Mouse (Mus musculus) ES-CJ7 (cell line): ENCODE measurements around the gene Rev1.

Experiments used
- DNase-seq: peaks from one replicate; pipeline ENCODE4 v3.0.0; 2011; ENCODE audit warnings: low read depth, low spot score

Rev1 gene

DNA sequence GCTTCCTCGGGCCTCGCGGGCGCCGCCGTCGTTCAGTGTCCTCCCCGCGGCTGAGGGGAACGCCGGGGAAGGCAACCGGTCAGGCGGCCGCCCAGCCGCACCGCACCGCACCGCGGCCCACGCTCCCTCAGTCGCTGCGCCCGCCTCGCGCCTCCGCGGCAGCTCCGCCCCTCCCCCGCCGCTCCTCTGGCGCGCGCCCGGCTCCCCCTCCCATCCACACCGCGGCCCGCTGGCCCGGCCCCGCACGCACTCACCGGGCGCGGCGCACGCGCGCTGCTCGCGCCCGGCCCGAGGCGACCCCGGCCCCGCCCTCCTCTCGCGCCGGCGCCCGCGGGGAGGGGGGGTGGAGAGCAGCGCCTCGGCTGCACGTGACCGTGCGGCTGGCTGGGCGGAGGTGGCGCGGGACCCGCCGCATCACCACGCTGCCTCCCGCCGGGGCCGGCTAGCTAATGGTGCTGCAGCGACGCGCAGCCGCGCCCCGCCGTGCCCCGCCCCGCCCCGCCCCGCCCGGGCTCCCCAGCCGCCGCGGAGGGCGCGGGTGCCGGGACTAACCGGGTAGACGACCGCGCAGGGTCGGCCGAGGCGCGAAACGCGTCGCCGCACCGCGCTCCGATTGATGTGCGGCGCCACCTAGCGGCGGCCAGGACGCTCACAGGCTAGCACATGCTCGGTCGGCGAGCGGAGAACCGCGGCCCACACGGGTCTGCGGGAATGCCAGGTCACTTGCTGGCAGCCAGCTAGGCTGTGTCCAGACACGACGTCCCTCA is at the start of gene Rev1:
Rev1 (minus strand) TSS at position 301 of the 767 bp plus-strand sequence.
- DNase-seq: peak; percentile 85

DNA sequence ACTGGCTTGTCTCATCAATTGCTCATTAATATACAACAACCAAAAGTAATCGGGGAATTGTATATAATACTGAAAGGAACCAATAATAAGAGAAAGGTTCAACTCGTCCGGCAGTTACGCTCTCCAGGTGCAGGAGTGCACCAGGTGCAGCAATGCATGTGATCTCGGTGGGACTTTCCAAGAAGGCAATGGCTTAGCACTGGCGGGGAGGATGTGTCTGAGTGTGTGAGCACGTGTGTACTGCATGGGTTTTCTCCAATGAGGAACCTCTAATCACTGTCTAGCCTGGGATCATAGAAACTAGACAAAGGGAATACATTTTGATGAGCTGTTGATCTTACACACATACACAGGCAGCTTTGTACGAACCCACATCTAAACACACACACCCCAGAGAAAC is 49.3 kb upstream of the Rev1 start:
- DNase-seq: no peak

DNA sequence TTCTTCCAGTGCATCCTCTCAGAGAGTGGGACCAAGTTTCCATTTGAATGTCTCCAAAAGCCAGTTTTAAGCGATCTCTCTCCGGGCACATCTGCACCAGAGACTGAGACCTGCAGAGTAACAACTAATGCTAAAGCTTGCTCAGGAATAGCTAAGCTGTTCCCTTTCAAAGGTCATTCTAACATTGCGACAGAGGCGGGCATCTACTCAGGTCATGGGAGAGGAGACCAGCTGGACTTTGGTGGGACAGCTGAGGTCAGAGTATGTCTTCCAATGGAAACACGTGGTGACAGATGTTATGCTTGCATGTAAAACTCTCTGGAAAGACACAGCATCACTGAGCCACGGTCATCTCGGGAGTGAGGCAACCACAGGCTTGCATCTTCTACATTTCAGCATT is 46.5 kb upstream of the Rev1 start:
- DNase-seq: no peak

DNA sequence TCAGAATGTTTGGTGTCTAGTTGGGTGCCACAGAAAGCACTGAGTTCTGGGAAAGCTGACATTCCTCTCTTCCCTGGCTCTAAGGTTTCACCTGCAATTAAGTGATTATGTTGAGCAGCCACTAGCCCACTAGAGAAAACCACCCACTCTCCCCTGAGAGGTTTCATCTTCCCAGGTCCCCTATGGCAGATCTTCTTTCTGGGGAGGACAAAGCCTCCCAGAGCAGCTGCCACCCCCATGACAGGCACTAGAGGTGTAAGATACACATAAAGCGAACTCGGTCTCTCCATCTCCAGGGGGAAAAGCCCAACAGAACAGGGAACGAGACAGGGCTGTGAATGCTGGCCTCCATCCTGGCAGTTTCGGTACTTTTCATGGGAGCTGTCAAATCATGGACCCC is 42.3 kb upstream of the Rev1 start:
- DNase-seq: no peak

DNA sequence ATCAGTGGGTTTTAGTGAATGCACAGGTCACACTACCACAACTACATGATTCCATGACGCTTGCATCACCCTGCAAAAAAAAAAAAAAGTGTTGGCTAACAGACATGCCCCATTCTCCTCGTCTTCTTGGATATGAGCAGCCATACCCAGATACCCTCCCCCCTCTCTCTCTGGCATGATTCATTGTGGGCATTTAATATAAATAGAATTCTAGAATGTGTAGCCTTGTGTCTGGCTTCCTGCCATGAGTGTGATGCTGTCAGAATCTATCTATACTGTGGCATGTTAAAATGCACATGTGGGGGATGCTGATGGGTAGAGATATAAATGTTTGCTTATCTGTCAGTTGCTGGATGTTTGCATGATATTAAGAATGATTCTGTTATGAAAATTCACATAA is 36.1 kb upstream of the Rev1 start:
- no peak for DNase-seq

DNA sequence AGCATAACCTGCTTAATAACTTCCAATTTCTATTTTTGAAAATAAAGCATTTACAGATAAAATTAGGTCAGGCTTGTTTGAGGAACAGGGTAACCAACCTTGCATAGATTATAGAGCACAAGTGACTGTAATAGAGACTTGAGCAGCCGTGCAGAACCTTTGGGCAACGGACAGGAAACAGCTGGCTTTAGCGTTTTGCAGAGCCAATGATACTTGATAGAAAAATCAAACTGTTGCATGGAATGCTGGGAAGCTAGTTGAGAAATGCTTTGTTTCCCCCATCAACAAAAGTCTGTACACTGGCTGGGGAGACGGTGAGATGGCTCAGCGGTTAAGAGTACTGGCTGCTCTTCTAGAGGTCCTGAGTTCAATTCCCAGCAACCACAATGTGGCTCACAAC is 20.5 kb upstream of the Rev1 start:
- no peak for DNase-seq

DNA sequence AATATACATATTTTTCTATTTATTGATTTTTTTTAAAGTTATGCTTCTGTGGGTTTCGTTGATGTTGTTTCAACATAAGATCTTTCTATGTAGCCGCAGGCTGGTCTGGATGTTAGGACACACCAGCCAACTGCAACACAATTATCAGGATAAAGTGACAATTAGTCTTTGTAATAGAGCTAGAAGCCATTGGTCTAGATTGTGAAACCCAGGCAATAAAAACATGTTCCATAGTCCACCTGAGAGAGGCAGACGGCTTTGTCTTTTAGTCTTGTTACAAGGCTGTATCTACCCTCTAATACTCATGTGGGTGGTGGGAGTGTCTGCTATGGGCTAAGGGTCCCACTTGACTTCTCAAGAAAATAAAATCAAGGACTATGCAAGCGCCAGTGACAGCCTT is 16.4 kb upstream of the Rev1 start:
- DNase-seq: no peak

DNA sequence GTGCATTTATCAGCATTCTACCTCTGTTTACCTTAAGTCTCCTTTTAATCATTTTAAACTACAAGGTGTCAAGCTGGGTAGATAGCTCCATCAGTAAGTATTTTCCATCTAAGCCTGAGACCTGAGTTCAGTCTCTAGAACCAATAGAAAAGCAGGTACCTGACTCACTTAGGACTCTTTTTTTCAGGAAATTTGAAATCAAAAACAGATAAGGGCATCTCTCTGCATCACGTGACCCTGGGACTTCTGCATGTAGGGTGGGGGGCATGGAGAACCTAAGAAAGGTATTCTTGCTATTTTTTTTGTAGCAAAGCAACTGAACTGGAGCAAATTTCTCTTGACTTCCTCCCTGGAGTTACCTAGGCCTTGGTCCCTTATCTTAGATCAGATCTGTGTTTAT is 11.8 kb upstream of the Rev1 start:
- no peak for DNase-seq

DNA sequence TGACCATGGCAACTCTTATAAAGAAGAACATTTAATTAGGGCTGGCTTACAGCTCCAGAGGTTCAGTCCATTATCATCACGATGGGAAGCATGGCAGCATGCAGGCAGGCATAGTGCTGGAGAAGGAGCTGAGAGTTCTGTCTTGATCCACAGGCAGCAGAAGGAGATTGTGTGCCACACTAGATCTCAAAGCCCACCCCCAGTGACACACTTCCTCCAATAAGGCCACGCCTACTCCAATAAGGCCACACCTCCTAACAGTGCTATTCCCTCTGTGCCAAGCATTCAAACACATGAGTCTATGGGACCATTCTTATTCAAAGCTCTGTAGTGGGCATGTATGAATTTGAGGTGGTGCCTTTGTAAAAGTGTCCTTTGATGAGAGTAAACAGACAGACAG is 11.3 kb upstream of the Rev1 start:
- DNase-seq: no peak

DNA sequence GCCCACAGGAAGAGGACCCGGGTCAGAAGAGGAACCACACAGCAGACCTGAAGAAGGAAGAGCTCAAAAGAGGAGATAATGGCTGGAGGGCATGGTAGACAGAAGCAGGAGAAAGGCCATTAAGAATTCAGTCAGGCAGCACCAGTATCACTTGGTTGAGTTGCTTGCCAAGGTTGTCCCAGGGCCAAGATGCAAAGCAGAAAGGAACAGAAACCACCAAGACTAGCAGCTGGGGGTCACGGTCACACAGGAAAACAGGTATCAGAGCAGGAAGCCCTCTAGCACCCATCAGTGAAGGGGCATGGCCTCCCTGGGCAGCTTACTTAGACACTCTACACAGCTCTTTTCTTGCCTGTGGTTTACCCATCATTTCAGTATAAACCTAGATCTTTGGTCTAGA is 9.8 kb upstream of the Rev1 start:
- no peak for DNase-seq

DNA sequence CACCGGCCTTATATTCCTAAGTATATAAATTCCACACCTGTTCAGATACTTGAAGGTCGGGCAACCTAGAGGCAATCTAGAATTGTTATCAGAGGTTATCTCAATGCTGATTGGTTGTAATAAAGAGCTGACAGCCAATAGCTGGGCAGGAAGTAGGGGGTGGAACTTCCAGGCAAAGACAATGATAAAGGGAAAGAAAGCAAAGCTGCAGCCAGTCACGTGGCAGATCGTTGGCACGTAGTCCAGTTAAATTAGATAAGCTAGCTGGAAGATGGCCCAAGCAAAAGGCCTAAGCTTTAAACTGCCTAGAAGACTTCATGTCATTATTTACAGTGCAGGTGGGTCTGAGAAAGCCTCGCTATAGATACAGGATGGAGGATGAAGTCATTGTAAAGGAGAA is 3.3 kb upstream of the Rev1 start:
- peak; percentile 24 for DNase-seq

DNA sequence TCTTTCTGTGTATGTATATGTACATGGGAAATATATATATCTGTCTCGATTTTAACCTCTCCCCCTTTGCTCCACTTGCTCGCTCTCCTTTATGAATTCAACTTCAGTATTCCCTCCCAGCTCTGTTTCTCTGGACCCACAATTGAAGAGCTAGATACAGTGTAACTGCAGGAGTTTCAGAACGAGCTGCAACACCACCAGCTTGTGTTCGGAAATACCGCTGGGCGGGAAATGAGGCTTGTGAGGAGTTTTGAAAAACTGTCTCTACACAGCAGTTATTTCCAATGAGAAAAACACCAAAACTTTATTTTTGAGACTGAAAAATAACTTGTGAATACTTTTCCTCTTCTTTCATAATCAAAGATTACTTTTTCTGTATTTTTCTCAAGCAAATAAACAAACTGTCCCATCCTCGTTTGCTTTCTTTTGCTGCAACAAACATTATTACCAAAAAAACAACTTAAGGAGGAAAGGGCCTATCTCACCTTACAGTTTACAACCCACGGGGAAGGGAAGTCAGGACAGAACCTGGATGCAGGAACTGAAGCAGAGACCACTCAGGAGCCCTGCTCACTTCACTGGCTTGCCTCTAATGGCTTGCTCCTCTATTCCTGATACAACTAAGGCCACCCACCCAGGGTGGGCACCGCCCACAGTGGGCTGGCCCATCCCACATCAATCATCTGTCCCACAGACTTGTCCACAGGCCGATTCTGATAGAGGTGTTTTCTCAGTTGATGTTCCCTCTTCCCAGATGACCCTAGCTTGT is 1.3 kb upstream of the Rev1 start:
- peak; percentile 57 for DNase-seq

DNA sequence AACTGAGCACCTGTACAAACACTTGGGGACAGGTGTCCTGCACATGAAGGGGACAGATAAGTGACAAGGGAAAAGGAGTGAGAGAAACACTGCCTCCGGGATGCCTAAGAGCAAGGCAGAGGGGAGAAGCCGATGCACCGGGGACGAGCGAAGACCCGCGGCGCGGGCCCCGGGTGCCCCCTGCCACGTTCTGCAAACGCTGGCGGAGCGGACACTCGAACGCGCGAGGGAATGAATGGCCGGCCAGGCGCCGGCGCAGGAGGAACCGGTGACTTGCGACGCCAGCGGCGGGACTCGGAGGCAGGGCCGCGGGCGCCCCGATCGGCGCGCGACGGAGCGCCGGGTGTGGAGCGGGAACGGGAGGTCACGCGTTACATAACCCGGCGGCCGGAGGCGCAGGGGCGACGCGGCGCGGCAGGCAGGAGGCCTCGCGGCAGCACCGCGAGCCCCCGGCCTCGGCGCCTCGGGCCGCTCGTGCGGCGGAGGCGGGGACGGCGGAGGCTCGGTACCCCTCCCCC is 623 bp downstream of the Rev1 start:
- DNase-seq: peak; percentile 40

DNA sequence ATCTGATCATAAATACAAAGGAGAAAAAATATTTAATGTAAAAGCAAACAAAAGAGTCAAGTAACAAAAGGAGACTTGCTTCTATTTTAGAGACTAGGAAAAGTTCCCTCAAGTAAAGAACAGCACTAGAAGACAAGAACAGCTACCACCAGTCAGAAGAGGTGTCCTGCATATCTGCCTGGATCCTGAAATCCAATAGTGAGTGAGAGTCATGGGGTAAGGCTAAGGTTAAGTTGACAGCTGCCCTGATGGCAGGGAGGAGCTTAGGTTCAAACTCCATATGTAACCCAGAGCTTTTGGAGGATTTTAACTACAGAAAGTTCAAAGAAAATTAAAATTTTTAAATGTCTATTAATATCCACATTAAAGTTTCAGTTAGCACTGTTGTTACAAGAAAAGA is 2.6 kb downstream of the Rev1 start:
- peak; percentile 25 for DNase-seq

DNA sequence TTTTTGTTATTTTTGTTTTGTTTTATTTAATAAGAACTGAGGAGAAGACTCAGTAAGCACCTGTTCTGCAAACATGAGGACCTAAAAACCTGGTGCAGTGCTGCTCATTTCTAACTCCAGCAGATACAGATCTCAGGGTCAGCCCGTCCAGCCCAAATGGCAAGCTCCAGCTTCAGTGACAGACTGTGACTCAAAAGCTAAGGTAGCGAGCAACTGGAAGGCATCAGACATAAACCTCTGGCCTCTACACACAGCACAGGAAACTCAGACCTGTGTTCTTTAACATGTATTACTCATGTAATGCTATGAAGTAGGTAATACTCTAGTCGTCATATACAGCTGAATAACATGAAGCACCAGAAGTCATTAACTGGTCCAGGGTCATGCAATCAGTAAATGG is 3.2 kb downstream of the Rev1 start:
- no peak for DNase-seq

DNA sequence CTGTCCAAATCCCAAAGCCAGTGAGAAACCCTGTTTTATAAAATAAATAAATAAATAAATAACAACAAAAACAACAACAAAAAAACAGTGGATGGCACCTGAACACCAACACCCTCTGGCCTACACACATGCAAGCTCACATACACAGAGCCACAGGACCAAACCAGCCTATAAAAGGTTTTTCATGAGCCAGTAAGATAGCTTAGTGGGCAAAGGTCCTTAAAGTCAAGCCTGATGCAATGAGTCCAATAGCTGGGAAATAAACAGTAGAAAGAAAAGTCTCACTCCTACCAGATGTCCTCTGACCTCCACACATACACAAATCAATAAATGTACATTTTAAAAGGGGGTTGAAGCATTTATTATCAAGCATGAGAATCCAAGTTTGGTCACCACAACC is 5.3 kb downstream of the Rev1 start:
- no peak for DNase-seq

DNA sequence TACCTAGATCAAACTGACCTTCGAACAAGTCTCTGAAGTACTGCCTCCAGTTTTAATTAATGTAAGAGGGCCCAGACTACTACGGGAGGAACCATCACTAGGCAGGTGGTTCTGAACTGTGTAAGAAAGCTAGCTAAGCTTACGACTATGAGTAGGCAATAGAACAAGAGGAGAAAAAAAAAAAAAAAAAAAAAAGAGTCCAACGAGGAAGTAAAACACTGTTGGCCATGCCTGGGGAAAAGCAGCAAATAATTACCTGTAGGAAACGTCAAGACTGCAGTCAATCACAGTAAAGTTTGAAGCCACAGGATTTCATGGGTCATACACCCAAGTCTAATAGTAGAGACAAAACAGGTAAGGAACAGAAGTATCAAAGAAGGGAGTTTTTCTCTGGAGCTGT is 8.7 kb downstream of the Rev1 start:
- DNase-seq: no peak

DNA sequence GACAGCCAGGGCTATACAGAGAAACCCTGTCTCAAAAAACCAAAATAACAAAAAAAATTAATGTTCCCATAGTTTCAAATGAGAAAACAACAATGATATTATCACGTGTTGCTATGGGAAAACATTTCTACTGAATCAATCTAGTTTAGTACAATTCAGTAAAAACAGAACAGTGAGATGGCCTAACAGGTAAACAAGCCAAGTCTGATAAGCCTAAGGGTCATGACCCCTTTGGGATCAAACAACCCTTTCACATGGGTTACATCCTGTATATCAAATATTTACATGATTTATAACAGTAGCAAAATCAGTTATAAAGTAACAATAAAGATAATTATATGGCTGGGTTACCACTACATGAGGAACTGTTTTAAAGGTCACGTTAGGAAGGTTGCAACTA is 11.0 kb downstream of the Rev1 start:
- DNase-seq: no peak

DNA sequence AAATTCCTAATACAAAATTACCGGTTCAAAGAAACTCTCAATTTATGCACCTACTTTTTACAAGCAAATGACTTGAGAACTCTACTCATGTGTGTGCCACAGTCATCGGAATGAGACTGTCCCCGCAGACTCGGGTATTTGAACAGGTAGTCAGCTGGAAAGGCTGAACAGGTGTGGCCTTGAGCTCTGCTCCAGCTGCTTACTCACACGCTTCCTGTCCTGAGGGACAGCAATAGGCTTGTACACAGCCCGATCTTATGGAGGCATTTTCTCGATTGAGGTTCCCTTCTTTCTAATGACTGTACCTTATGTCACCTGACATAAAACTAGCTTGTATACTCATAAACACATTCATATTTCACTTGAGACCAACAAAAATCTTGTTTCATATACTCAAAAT is 19.8 kb downstream of the Rev1 start:
- DNase-seq: no peak

DNA sequence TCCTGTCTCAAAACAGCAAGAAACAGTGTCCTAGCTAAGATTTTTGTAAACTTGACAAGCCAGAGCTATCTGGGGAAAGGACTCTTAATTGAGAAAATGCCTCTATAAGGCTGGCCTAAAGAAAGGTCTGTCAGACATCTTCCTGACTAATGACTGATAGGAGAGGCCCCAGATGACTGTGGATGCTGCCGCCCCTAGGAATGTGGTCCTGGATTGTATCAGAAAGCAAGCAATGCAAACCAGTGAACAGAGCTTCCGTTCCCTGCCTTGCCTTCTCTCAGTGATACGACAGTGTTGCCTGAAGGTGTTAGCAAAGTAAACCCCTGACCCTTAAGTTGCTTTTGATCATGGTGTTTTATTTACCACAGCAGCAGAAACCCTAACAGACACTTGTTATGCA is 25.8 kb downstream of the Rev1 start:
- no peak for DNase-seq

DNA sequence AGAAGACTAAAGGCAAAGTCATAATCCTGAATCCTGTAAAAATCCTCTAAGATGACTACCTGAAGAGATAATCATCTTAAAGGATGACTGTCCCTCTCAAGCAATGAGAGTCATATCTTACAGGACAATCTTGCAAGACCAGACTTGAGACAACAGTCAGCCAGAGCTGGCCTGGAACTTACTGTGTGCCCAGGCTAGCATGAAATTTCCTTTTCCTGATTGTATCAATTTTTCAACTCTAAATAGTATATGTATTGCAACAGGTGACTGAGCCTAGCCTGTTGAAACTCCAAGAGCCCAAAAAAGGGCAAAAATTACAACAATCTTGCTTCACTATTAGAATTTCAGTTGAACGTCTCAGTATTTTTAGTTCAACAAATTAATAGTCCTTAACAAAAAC is 26.4 kb downstream of the Rev1 start:
- no peak for DNase-seq

DNA sequence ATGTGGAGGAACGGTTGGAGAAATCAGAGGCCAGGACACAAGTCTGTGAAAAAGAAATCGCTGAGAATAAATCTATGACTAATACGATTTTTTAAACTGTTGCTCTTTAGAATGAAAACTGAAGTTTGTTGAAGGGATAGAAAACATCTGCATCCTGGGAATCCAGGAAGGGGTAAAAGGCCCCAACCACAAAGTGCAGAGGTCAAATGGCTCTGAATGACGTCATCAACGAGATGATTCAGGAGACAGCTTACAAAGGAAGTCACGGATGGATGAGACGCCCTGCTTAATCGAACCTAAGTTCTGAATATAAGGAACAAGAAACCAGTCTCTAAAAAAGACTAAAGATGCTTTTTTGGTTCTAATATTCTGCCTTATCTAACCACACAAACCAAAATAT is 48.3 kb downstream of the Rev1 start:
- no peak for DNase-seq

DNA sequence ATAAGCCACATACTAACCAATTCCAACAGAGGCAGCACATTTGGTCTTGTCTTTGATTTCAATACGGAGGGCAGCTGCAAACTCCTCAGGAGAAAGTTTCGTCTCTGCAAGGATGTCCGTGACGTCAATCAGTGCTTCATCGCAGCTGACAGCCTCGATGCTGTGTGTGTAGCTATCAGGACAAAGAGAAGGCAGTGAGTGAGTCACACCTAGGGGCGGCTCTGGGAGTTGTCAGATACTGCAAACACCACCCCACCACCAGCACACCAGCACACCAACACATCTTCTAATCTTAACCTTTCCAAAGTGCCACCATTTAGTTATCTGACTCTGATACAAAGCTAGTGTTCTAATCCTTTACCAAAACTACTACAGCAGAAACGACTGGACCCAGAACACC is 58.3 kb downstream of the Rev1 start:
- DNase-seq: no peak
